Mouse (Mus musculus) heart, postnatal 0 days (tissue): ENCODE results near the gene Ctcf. TPM values are rescaled to one million over a fixed set of nuclear protein-coding genes. Genes with fewer than 3 reads are reported as not detected.

ENCODE experiments used
- ATAC-seq: fragments of 200-750 bp; cut with Nextera tagmentation; 2 replicates; pipeline ENCODE4 v1.8.0; 2017; ENCODE audit warnings: low read depth, moderate number of reproducible peaks, moderate library complexity; ENCODE audit not compliant: insufficient read depth
- DNase-seq: peaks from one replicate; pipeline ENCODE4 v3.0.0-alpha.2; 2016; ENCODE audit warnings: low spot score
- H3K27ac ChIP-seq: fragments of 300-500 bp; sonication (generic); 2 replicates; pipeline ENCODE4 v1.5.1; 2014; ENCODE audit warnings: low read depth, mild to moderate bottlenecking
- H3K27me3 ChIP-seq: fragments of 300-500 bp; sonication (generic); 2 replicates; pipeline ENCODE4 v1.6.1; 2014; ENCODE audit warnings: low read length, mixed read lengths; ENCODE audit not compliant: control insufficient read depth, insufficient read depth
- H3K36me3 ChIP-seq: fragments of 300-500 bp; sonication (generic); replicated peaks from 2 replicates; pipeline ENCODE4 v1.6.1; 2014; ENCODE audit warnings: low read length, mixed read lengths; ENCODE audit not compliant: control insufficient read depth, insufficient read depth
- H3K4me1 ChIP-seq: fragments of 300-500 bp; sonication (generic); 2 replicates; pipeline ENCODE4 v1.6.1; 2014; ENCODE audit warnings: antibody characterized with exemption; ENCODE audit not compliant: control insufficient read depth, insufficient read depth
- H3K4me2 ChIP-seq: fragments of 300-500 bp; sonication (generic); 2 replicates; pipeline ENCODE4 v1.6.1; 2014; ENCODE audit warnings: low read depth, mild to moderate bottlenecking, low read length, moderate library complexity
- H3K4me3 ChIP-seq: fragments of 300-500 bp; sonication (generic); 2 replicates; pipeline ENCODE4 v1.5.1; 2014; ENCODE audit warnings: low read depth, low read length
- H3K9ac ChIP-seq: fragments of 300-500 bp; sonication (generic); replicated peaks from 2 replicates; pipeline ENCODE4 v1.6.1; 2014; ENCODE audit warnings: low read depth, low read length, mixed read lengths
- H3K9me3 ChIP-seq: fragments of 300-500 bp; sonication (generic); replicated peaks from 2 replicates; pipeline ENCODE4 v1.6.1; 2016; ENCODE audit warnings: low read length; ENCODE audit not compliant: control insufficient read depth
- CTCF ChIP-seq: IDR thresholded peaks from 2 replicates; pipeline ENCODE4 v1.5.1; 2016; ENCODE audit warnings: antibody characterized with exemption, control low read depth, low read depth
- EP300 ChIP-seq: IDR thresholded peaks from 2 replicates; pipeline ENCODE4 v1.6.1; 2016; ENCODE audit warnings: antibody characterized with exemption, low read depth
- whole genome bisulfite sequencing: fragments of 180-500 bp; shearing (Covaris S2); extraction: QIAGEN DNeasy Blood & Tissue Kit; methylation state at CpG from one replicate; pipeline ENCODE4 v1.1.7; 2014; 5-methylcytosine and 5-hydroxymethylcytosine counted together
- polyA plus RNA-seq: library from polyadenylated mRNA; unstranded; fragments of >200 nt; fragmentation: Nextera tagmentation; extraction: Ambion mirVana; gene quantifications from 2 replicates; pipeline ENCODE4 v1.2.1, GENCODE M21; 2015
- total RNA-seq: library from RNA; depleted of rRNA; stranded (reverse); fragments of >200 nt; gene quantifications from 2 replicates; pipeline ENCODE4 v1.2.3, GENCODE M21; 2014; ENCODE audit warnings: low replicate concordance

The Ctcf gene
- total and polyA plus RNA-seq, 2 experiments from 2014 or later, result 13.7 to 42.0 TPM

GRCm38 (mm10) chr8:105702731-105703415, 66.5 kb downstream of the Ctcf start:
- no peak overlapping the region for H3K4me3 ChIP-seq
- H3K4me2 ChIP-seq, result no peak overlapping the region
- DNase-seq (no peak), ATAC-seq (no peak)
- no peaks in the 10 kb centered on the region for H3K9me3 ChIP-seq
- no peak overlapping the region for H3K27ac ChIP-seq
- WGBS, result 91% methylated on average over 24 of the region's 24 CpGs
- peaks cover 11% of the 10 kb centered on the region for H3K36me3 ChIP-seq
- no peaks in the 10 kb centered on the region for H3K27me3 ChIP-seq
- TF ChIP-seq CTCF, result no peak
- no peak for TF ChIP-seq EP300
- peaks cover 19% of the 10 kb centered on the region; the same call in 1 of the 2 replicates for H3K4me1 ChIP-seq
- H3K9ac ChIP-seq, result no peak overlapping the region

- H3K36me3 ChIP-seq, result no peaks in the 10 kb centered on the region
- peaks cover 19% of the 10 kb centered on the region; the same call in 1 of the 2 replicates for H3K4me1 ChIP-seq
- TF ChIP-seq CTCF, result no peak
- no peak for TF ChIP-seq EP300
- no peaks in the 10 kb centered on the region for H3K27me3 ChIP-seq
- WGBS, result 92% methylated on average over 34 of the region's 34 CpGs
- no peak overlapping the region for H3K4me2 ChIP-seq
- no peak overlapping the region for H3K9ac ChIP-seq
- no peak for ATAC-seq
- no peaks in the 10 kb centered on the region for H3K9me3 ChIP-seq
- H3K4me3 ChIP-seq, result no peak overlapping the region
- H3K27ac ChIP-seq, result no peak overlapping the region
- no peak for DNase-seq
Measured at GRCm38 (mm10) chr8:105704146-105704812, 67.9 kb downstream of the Ctcf start.

- H3K4me1 ChIP-seq, result peaks cover 18% of the 10 kb centered on the region; the same call in 1 of the 2 replicates
- H3K9ac ChIP-seq, result no peak overlapping the region
- no peak overlapping the region for H3K27ac ChIP-seq
- H3K9me3 ChIP-seq, result no peaks in the 10 kb centered on the region
- TF ChIP-seq EP300 (no peak), CTCF (no peak)
- no peak overlapping the region for H3K4me2 ChIP-seq
- ATAC-seq (no peak), DNase-seq (no peak)
- 90% methylated on average over 6 of the region's 6 CpGs for WGBS
- H3K4me3 ChIP-seq, result no peak overlapping the region
- H3K36me3 ChIP-seq, result no peaks in the 10 kb centered on the region
- H3K27me3 ChIP-seq, result no peaks in the 10 kb centered on the region
Measured at GRCm38 (mm10) chr8:105704955-105705354, 68.6 kb downstream of the Ctcf start.

- Histone ChIP-seq H3K27me3 (no peaks in the 10 kb centered on the region), H3K4me2 (no peak overlapping the region), H3K9ac (no peak overlapping the region), H3K36me3 (no peaks in the 10 kb centered on the region), H3K4me3 (no peak overlapping the region), H3K4me1 (peaks cover 12% of the 10 kb centered on the region; the same call in 1 of the 2 replicates), H3K9me3 (no peaks in the 10 kb centered on the region), H3K27ac (no peak overlapping the region)
- ATAC-seq, result no peak
- no peak for DNase-seq
- 87% methylated on average over 12 of the region's 12 CpGs for WGBS
- TF ChIP-seq CTCF (no peak), EP300 (no peak)
Measured at GRCm38 (mm10) chr8:105706426-105706825, 70.1 kb downstream of the Ctcf start.

- 1% methylated on average over 55 of the region's 55 CpGs for WGBS
- ATAC-seq (peak; percentile 83), DNase-seq (peak; percentile 85)
- H3K27ac ChIP-seq, result no peak within 1 kb of the TSS
- H3K9ac ChIP-seq, result peak within 1 kb of the TSS; percentile 51
- TF ChIP-seq CTCF (no peak), EP300 (no peak)
- H3K9me3 ChIP-seq, result no peaks in the 10 kb centered on the region
- peak within 1 kb of the TSS; percentile 79 for H3K4me3 ChIP-seq
- peaks cover 12% of the 10 kb centered on the region; the same call in 1 of the 2 replicates for H3K4me1 ChIP-seq
- peak within 1 kb of the TSS; percentile 95 for H3K4me2 ChIP-seq
- no peaks in the 10 kb centered on the region for H3K27me3 ChIP-seq
- H3K36me3 ChIP-seq, result no peaks in the 10 kb centered on the region
Measured at GRCm38 (mm10) chr8:105707498-105708403, 71.4 kb downstream of the Ctcf start, which contains the start of the genes 4933405L10Rik and Enkd1. 4933405L10Rik (plus strand) TSS chr8:105707655. Enkd1 (minus strand) TSS chr8:105708210.
